Mouse (Mus musculus): ENCODE results near the gene Gm853. TPM values are rescaled to one million over a fixed set of nuclear protein-coding genes. Genes with fewer than 3 reads are reported as not detected.
A peak's percentile ranks its signal among the peaks of the same experiment; 100 is the strongest.

The Gm853 gene
- polyA plus RNA-seq, 1 experiment from 2014 or later = not detected

- whole genome bisulfite sequencing = 72% methylated on average over 10 of the region's 10 CpGs
- Histone ChIP-seq H3K27ac (no peak overlapping the region), H3K9me3 (no peaks in the 10 kb centered on the region), H3K4me2 (no peak overlapping the region), H3K9ac (no peak overlapping the region), H3K4me3 (no peak overlapping the region), H3K4me1 (no peaks in the 10 kb centered on the region), H3K27me3 (no peaks in the 10 kb centered on the region), H3K36me3 (no peaks in the 10 kb centered on the region)
- ATAC-seq (ENCODE audit: insufficient number of reproducible peaks, insufficient read depth, low FRiP score, low TSS enrichment, low read depth) = no peak
Measured at GRCm38 (mm10) chr4:130213857-130214256, 8.3 kb downstream of the Gm853 start.

- H3K27ac ChIP-seq = no peak overlapping the region
- H3K4me3 ChIP-seq = no peak overlapping the region
- no peak overlapping the region for H3K4me2 ChIP-seq
- ATAC-seq (ENCODE audit: insufficient number of reproducible peaks, insufficient read depth, low FRiP score, low TSS enrichment, low read depth) = no peak
- H3K9me3 ChIP-seq = no peaks in the 10 kb centered on the region
- H3K27me3 ChIP-seq = no peaks in the 10 kb centered on the region
- no peak overlapping the region for H3K9ac ChIP-seq
- no peaks in the 10 kb centered on the region for H3K4me1 ChIP-seq
- WGBS = 88% methylated on average over 4 of the region's 4 CpGs
- H3K36me3 ChIP-seq = no peaks in the 10 kb centered on the region
Measured at GRCm38 (mm10) chr4:130213197-130213596, 9.0 kb downstream of the Gm853 start.

DNA sequence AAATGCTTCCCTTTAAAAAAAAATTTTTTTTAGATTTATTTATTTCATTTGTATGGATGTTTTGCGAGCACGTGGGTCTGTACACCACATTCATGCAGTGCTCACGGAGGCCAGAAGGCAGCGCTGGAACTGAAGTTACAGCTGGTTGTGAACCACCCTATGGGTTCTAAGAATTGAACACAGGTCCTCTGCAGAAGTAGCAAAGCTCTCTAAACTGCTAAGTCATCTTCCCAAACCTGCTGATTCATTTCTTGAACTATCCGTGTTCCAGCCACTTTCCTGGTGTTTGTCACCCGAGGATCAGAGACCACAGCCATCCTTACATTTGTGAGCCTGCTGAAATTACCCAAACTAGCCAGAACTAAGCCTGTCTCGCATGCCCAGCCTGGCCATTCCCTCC, 9.8 kb downstream of the Gm853 start:
- WGBS = 75% methylated on average over 7 of the region's 7 CpGs
- no peak for ATAC-seq (ENCODE audit: insufficient number of reproducible peaks, insufficient read depth, low FRiP score, low TSS enrichment, low read depth)
- H3K4me3 ChIP-seq = no peak overlapping the region
- no peaks in the 10 kb centered on the region for H3K36me3 ChIP-seq
- no peaks in the 10 kb centered on the region for H3K27me3 ChIP-seq
- H3K4me2 ChIP-seq = no peak overlapping the region
- no peaks in the 10 kb centered on the region for H3K9me3 ChIP-seq
- no peak overlapping the region for H3K9ac ChIP-seq
- no peak overlapping the region for H3K27ac ChIP-seq
- no peaks in the 10 kb centered on the region for H3K4me1 ChIP-seq

- Histone ChIP-seq H3K4me2 (no peak overlapping the region), H3K4me1 (no peaks in the 10 kb centered on the region), H3K27ac (no peak overlapping the region), H3K36me3 (no peaks in the 10 kb centered on the region), H3K9me3 (no peaks in the 10 kb centered on the region), H3K27me3 (no peaks in the 10 kb centered on the region), H3K4me3 (no peak overlapping the region), H3K9ac (no peak overlapping the region)
- no peak for ATAC-seq (ENCODE audit: insufficient number of reproducible peaks, insufficient read depth, low FRiP score, low TSS enrichment, low read depth)
- WGBS = 90% methylated on average over 2 of the region's 2 CpGs
Measured at GRCm38 (mm10) chr4:130211870-130212269, 10.3 kb downstream of the Gm853 start.

GRCm38 (mm10) chr4:130198694-130199670, 23.2 kb downstream of the Gm853 start:
- ATAC-seq (ENCODE audit: insufficient number of reproducible peaks, insufficient read depth, low FRiP score, low TSS enrichment, low read depth) = peak; percentile 77; the same call in 1 of the 2 replicates
- Histone ChIP-seq H3K27me3 (peaks cover 17% of the 10 kb centered on the region), H3K9me3 (0 out of 2 replicates have a peak, but pooled peaks cover 2% of the 10 kb centered on the region), H3K36me3 (no peaks in the 10 kb centered on the region), H3K27ac (no peak overlapping the region), H3K4me3 (peak overlapping the region; percentile 41), H3K4me2 (peak overlapping the region; percentile 71), H3K4me1 (peaks cover 7% of the 10 kb centered on the region), H3K9ac (peak overlapping the region; percentile 63)
- WGBS = 17% methylated on average over 35 of the region's 35 CpGs

- 76% methylated on average over 8 of the region's 8 CpGs for WGBS
- Histone ChIP-seq H3K4me1 (peaks cover 7% of the 10 kb centered on the region), H3K9ac (no peak overlapping the region), H3K27ac (no peak overlapping the region), H3K4me2 (no peak overlapping the region), H3K36me3 (no peaks in the 10 kb centered on the region), H3K9me3 (no peaks in the 10 kb centered on the region), H3K4me3 (no peak overlapping the region), H3K27me3 (peaks cover 17% of the 10 kb centered on the region)
- no peak for ATAC-seq (ENCODE audit: insufficient number of reproducible peaks, insufficient read depth, low FRiP score, low TSS enrichment, low read depth)
Measured at GRCm38 (mm10) chr4:130196542-130196941, 25.7 kb downstream of the Gm853 start.

- Histone ChIP-seq H3K27me3 (peaks cover 17% of the 10 kb centered on the region), H3K36me3 (no peaks in the 10 kb centered on the region), H3K4me3 (no peak overlapping the region), H3K4me2 (no peak overlapping the region), H3K9ac (no peak overlapping the region), H3K9me3 (no peaks in the 10 kb centered on the region), H3K4me1 (peaks cover 7% of the 10 kb centered on the region), H3K27ac (no peak overlapping the region)
- no peak for ATAC-seq (ENCODE audit: insufficient number of reproducible peaks, insufficient read depth, low FRiP score, low TSS enrichment, low read depth)
- WGBS = 69% methylated on average over 13 of the region's 13 CpGs
Measured at GRCm38 (mm10) chr4:130195924-130196323, 26.3 kb downstream of the Gm853 start.

DNA sequence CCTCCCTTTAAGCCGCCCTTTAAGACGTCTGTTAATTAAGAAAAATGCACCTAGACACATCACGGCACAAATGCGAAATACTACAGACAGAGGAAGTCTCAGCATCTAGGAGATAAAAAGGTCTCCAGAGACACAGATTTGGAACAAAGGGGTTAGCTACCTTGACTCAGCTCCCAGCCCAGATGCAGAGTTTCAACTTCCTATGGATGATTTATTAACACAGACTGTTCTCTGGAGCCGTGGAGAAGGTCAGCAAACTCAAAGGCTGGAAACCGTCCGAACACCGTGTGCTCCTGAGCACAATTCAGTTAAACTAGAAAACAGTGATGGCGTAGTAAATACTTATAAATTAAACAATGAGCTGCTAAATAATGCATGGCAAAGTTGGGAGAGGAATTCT, 29.9 kb downstream of the Gm853 start:
- Histone ChIP-seq H3K9ac (no peak overlapping the region), H3K27me3 (no peaks in the 10 kb centered on the region; the same call in 1 of the 2 replicates), H3K4me3 (no peak overlapping the region), H3K9me3 (no peaks in the 10 kb centered on the region), H3K4me2 (no peak overlapping the region), H3K4me1 (peaks cover 4% of the 10 kb centered on the region; the same call in 1 of the 2 replicates), H3K36me3 (no peaks in the 10 kb centered on the region), H3K27ac (no peak overlapping the region)
- ATAC-seq (ENCODE audit: insufficient number of reproducible peaks, insufficient read depth, low FRiP score, low TSS enrichment, low read depth) = no peak
- 67% methylated on average over 9 of the region's 9 CpGs for WGBS

DNA sequence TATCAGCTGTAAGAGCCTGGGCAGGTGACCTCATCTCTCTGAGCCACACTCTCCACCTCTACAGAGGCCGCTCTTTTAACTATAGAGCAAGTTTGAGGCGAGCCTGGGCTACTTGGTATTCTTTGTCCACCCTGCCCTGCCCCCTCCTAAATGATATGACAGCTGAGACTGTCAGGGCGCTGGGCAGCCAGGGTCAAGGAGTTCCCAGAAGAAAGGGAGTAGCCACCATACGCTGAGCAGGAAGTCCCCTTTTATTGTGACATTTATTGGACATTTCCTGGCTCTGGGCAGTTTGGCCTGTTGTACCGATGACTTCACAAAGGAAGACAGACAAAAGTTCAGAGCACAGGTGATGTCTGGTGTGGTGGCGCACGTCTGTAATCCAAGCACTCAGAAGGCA, 32.6 kb downstream of the Gm853 start:
- Histone ChIP-seq H3K27me3 (no peaks in the 10 kb centered on the region; the same call in 1 of the 2 replicates), H3K9me3 (no peaks in the 10 kb centered on the region), H3K36me3 (no peaks in the 10 kb centered on the region), H3K9ac (no peak overlapping the region), H3K4me2 (no peak overlapping the region), H3K27ac (no peak overlapping the region), H3K4me3 (no peak overlapping the region), H3K4me1 (peaks cover 4% of the 10 kb centered on the region; the same call in 1 of the 2 replicates)
- ATAC-seq (ENCODE audit: insufficient number of reproducible peaks, insufficient read depth, low FRiP score, low TSS enrichment, low read depth) = no peak
- WGBS = 54% methylated on average over 7 of the region's 7 CpGs

DNA sequence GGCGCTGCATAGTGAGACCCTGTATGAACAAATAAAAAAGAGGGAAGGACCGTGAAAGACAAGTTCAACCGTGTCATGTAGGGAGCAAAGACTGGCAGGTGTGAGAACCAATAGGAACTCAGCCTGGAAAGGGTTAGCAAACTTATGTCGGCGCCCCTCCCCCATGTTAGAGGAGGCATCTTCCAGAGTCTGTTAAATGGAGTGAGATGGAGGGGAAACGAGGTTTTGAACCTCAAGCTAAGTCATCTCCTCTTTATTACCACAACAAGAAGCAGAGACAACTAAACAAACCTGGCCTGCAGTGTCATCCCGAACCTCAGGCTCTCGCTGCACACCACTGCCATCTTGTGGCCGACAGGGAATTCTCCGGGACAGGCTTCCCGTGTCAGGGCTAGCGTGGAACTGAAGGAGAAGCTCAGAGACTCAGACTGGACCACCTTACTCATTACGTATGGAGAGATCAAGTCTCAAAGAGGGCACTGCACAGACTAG, 33.3 kb downstream of the Gm853 start:
- H3K4me1 ChIP-seq = peaks cover 4% of the 10 kb centered on the region; the same call in 1 of the 2 replicates
- H3K27me3 ChIP-seq = no peaks in the 10 kb centered on the region; the same call in 1 of the 2 replicates
- H3K9ac ChIP-seq = peak overlapping the region; percentile 44; the same call in 1 of the 2 replicates
- H3K36me3 ChIP-seq = no peaks in the 10 kb centered on the region
- H3K9me3 ChIP-seq = no peaks in the 10 kb centered on the region
- 0 out of 2 replicates have a peak, but pooled peaks have one; percentile 37 for ATAC-seq (ENCODE audit: insufficient number of reproducible peaks, insufficient read depth, low FRiP score, low TSS enrichment, low read depth)
- WGBS = 2% methylated on average over 13 of the region's 13 CpGs
- H3K4me3 ChIP-seq = peak overlapping the region; percentile 33
- H3K27ac ChIP-seq = no peak overlapping the region
- H3K4me2 ChIP-seq = peak overlapping the region; percentile 53

- H3K9me3 ChIP-seq = no peaks in the 10 kb centered on the region
- peaks cover 4% of the 10 kb centered on the region; the same call in 1 of the 2 replicates for H3K4me1 ChIP-seq
- H3K4me2 ChIP-seq = no peak overlapping the region
- H3K9ac ChIP-seq = no peak overlapping the region
- no peaks in the 10 kb centered on the region for H3K36me3 ChIP-seq
- WGBS = 65% methylated on average over 12 of the region's 12 CpGs
- no peak overlapping the region for H3K27ac ChIP-seq
- no peak for ATAC-seq (ENCODE audit: insufficient number of reproducible peaks, insufficient read depth, low FRiP score, low TSS enrichment, low read depth)
- no peak overlapping the region for H3K4me3 ChIP-seq
- no peaks in the 10 kb centered on the region; the same call in 1 of the 2 replicates for H3K27me3 ChIP-seq
Measured at GRCm38 (mm10) chr4:130186891-130187290, 35.3 kb downstream of the Gm853 start.
